ENCODE assay signal across 15 mouse cellular contexts in the genomic region with DNA sequence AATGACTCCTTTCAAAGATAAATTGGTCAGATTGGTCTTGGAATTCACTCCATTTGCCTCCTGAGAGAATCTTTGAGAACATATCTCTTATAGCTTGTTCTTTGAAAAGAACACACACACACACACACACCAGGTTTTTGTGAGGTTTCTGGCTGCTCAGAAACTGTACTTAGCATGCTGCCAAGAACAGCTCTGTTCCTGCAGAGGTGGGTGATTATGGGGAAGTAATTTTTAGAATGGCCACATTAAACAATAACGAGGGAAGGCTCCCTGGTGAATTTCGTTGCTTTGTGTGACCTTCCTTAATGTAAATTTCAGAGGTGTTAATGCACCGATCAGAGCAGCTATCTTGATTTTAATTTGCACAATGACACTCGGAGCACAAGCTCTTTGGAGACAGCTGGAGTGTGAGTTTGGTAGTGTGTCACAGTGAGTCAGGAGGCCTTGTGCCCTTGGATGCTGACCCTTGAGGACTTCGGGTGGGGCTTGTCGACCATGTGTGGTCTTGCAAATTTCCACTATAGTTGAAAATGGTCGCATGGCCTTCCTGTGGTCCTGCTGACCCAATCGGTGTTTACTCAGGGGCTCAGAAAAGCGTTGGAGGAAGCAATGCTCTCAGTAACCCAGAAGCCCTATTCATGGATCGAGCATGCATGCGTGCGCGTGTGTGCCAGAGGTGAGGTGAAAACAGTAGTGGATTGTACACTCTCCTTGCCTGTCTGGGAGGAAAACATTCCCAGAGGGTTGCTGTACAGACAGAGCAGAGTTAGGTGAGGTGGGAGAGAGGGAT.
A peak's percentile ranks its signal among the peaks of the same experiment; 100 is the strongest.
DNase-seq lines count a peak whose midpoint lies in the region; ATAC-seq lines count a peak whose summit lies in the region.
"Had no signal": no experiment of that assay in that cellular context is flagged by ENCODE, and none has a peak within 500 bp of the region (broad histone marks: within the 10 kb centered on the region; RNA-seq: fewer than 3 reads in every experiment).

No protein-coding gene starts in this region.

- 62% methylated on average over 13 of the region's 13 CpGs for WGBS in forebrain, embryonic 14.5 days
- WGBS in forebrain, embryonic 15.5 days, result 63% methylated on average over 13 of the region's 13 CpGs
- 69% methylated on average over 13 of the region's 13 CpGs for WGBS in kidney, embryonic 15.5 days
- 56% methylated on average over 13 of the region's 13 CpGs for WGBS in lung, embryonic 16.5 days
- 78% methylated on average over 13 of the region's 13 CpGs for WGBS in limb, embryonic 10.5 days

- no peaks in the 10 kb centered on the region for H3K27me3 ChIP-seq in forebrain, embryonic 14.5 days (replicated peaks; ENCODE audit: control insufficient read depth, insufficient read depth, low read length)
- H3K27me3 ChIP-seq in forebrain, embryonic 15.5 days, result no peaks in the 10 kb centered on the region
- no peaks in the 10 kb centered on the region for H3K27me3 ChIP-seq in kidney, embryonic 15.5 days
- H3K27me3 ChIP-seq in lung, embryonic 16.5 days (ENCODE audit: control insufficient read depth, insufficient read depth, low read depth, low read length), result no peaks in the 10 kb centered on the region
- H3K27me3 ChIP-seq in limb, embryonic 10.5 days (ENCODE audit: low read depth, poor library complexity, severe bottlenecking), result no peaks in the 10 kb centered on the region

- H3K36me3 ChIP-seq in forebrain, embryonic 14.5 days (ENCODE audit: control insufficient read depth, insufficient read depth, low read length), result no peaks in the 10 kb centered on the region
- H3K36me3 ChIP-seq in forebrain, embryonic 15.5 days, result no peaks in the 10 kb centered on the region
- no peaks in the 10 kb centered on the region for H3K36me3 ChIP-seq in kidney, embryonic 15.5 days
- H3K36me3 ChIP-seq in lung, embryonic 16.5 days (ENCODE audit: control insufficient read depth, insufficient read depth, low read length), result no peaks in the 10 kb centered on the region
- no peaks in the 10 kb centered on the region for H3K36me3 ChIP-seq in limb, embryonic 10.5 days

- H3K9ac ChIP-seq in forebrain, embryonic 14.5 days (ENCODE audit: low read length), result no peak overlapping the region
- H3K9ac ChIP-seq in forebrain, embryonic 15.5 days (replicated peaks), result no peak overlapping the region
- no peak overlapping the region for H3K9ac ChIP-seq in kidney, embryonic 15.5 days
- H3K9ac ChIP-seq in lung, embryonic 16.5 days (ENCODE audit: low read length), result no peak overlapping the region

- no peak overlapping the region for H3K4me2 ChIP-seq in forebrain, embryonic 14.5 days (ENCODE audit: low read length)
- no peak overlapping the region for H3K4me2 ChIP-seq in forebrain, embryonic 15.5 days (replicated peaks)
- H3K4me2 ChIP-seq in kidney, embryonic 15.5 days, result 0 out of 2 replicates have a peak overlapping the region, but pooled peaks have one; percentile 22
- peak overlapping the region; percentile 0; the same call in 1 of the 2 replicates for H3K4me2 ChIP-seq in lung, embryonic 16.5 days (ENCODE audit: low read depth, low read length)

- peaks cover 17% of the 10 kb centered on the region; the same call in 1 of the 2 replicates for H3K4me1 ChIP-seq in forebrain, embryonic 14.5 days (ENCODE audit: control insufficient read depth, insufficient read depth, low read length)
- H3K4me1 ChIP-seq in forebrain, embryonic 15.5 days, result peaks cover 22% of the 10 kb centered on the region
- peaks cover 11% of the 10 kb centered on the region for H3K4me1 ChIP-seq in kidney, embryonic 15.5 days
- H3K4me1 ChIP-seq in lung, embryonic 16.5 days (replicated peaks; ENCODE audit: control insufficient read depth, insufficient read depth, low read length), result peaks cover 11% of the 10 kb centered on the region
- peaks cover 55% of the 10 kb centered on the region for H3K4me1 ChIP-seq in limb, embryonic 10.5 days

- peak; percentile 15 for DNase-seq in forebrain, embryonic 14.5 days (ENCODE audit: low spot score)
- DNase-seq in kidney, postnatal 36 days, result no peak
- no peak for DNase-seq in lung, postnatal 25 days (ENCODE audit: low spot score)
- no peak for DNase-seq in limb, embryonic 10.5 days (ENCODE audit: low spot score)
- DNase-seq: adrenal gland, postnatal 25 days; B cell, adult 2 months; cerebellum, adult 11-12 months; embryo, embryonic 11 days; gastrocnemius, postnatal 10 days; thymus, postnatal 14 days had no signal

- peak; percentile 42; the same call in 1 of the 2 replicates for ATAC-seq in forebrain, embryonic 14.5 days
- ATAC-seq in forebrain, embryonic 15.5 days (replicated peaks), result no peak
- ATAC-seq in kidney, embryonic 15.5 days (replicated peaks; ENCODE audit: low FRiP score), result no peak
- ATAC-seq in lung, embryonic 16.5 days (ENCODE audit: low read depth), result no peak
- ATAC-seq in cerebellum, adult (ENCODE audit: insufficient number of reproducible peaks, low FRiP score, low TSS enrichment), result no peak

- peak overlapping the region; percentile 33; the same call in 1 of the 2 replicates for H3K27ac ChIP-seq in forebrain, embryonic 14.5 days (ENCODE audit: low read depth, low read length)
- H3K27ac ChIP-seq in forebrain, embryonic 15.5 days (replicated peaks), result no peak overlapping the region
- H3K27ac ChIP-seq in kidney, embryonic 15.5 days, result no peak overlapping the region
- H3K27ac ChIP-seq in lung, embryonic 16.5 days (ENCODE audit: low read length), result no peak overlapping the region
- H3K27ac ChIP-seq in limb, embryonic 10.5 days, result peak overlapping the region; percentile 68

- no peak overlapping the region for H3K4me3 ChIP-seq in forebrain, embryonic 14.5 days (ENCODE audit: low read depth, low read length)
- no peak overlapping the region for H3K4me3 ChIP-seq in forebrain, embryonic 15.5 days
- no peak overlapping the region for H3K4me3 ChIP-seq in kidney, embryonic 15.5 days (replicated peaks)
- H3K4me3 ChIP-seq in lung, embryonic 16.5 days (ENCODE audit: low read length), result no peak overlapping the region
- H3K4me3 ChIP-seq in limb, embryonic 10.5 days, result no peak overlapping the region
- H3K4me3 ChIP-seq: erythroblast, embryonic 14.5 days had no signal

- 0 out of 2 replicates have a peak, but pooled peaks cover under 1% of the 10 kb centered on the region for H3K9me3 ChIP-seq in forebrain, embryonic 14.5 days (replicated peaks; ENCODE audit: control insufficient read depth, low read length)
- no peaks in the 10 kb centered on the region for H3K9me3 ChIP-seq in forebrain, embryonic 15.5 days
- no peaks in the 10 kb centered on the region for H3K9me3 ChIP-seq in kidney, embryonic 15.5 days (replicated peaks)
- H3K9me3 ChIP-seq in lung, embryonic 16.5 days (ENCODE audit: control insufficient read depth, low read length), result peaks cover under 1% of the 10 kb centered on the region; the same call in 1 of the 2 replicates
- H3K9me3 ChIP-seq in limb, embryonic 10.5 days (replicated peaks), result no peaks in the 10 kb centered on the region

Comparison
In these comparisons a context has a peak if more than half of its experiments do, and no peak if none do; other contexts are left out.
1. H3K27ac ChIP-seq: peak in forebrain, embryonic 14.5 days (single experiment) and limb, embryonic 10.5 days (single experiment); none in forebrain, embryonic 15.5 days (single experiment), kidney, embryonic 15.5 days (single experiment) and lung, embryonic 16.5 days (single experiment).
2. H3K4me2 ChIP-seq: peak in kidney, embryonic 15.5 days (single experiment) and lung, embryonic 16.5 days (single experiment); none in forebrain, embryonic 14.5 days (single experiment) and forebrain, embryonic 15.5 days (single experiment).